Mouse (Mus musculus) E14TG2a.4 (cell line): ENCODE measurements around the gene Magi2.

Experiments
- CTCF ChIP-seq: conservative IDR thresholded peaks from 2 replicates; pipeline ENCODE4 v1.5.1; 2014; ENCODE audit warnings: low read length
- NANOG ChIP-seq: IDR thresholded peaks from 2 replicates; pipeline ENCODE4 v1.6.1; 2014; ENCODE audit warnings: borderline replicate concordance, low read length, mixed read lengths
- POU5F1 ChIP-seq: IDR thresholded peaks from 2 replicates; pipeline ENCODE4 v1.6.1; 2014; ENCODE audit warnings: low read length, borderline replicate concordance

- no peak for TF ChIP-seq CTCF
- no peak for TF ChIP-seq NANOG
- TF ChIP-seq POU5F1 = no peak
Measured at GRCm38 (mm10) chr5:20680833-20681530, 1454.1 kb downstream of the Magi2 start.
